In the genomic region with DNA sequence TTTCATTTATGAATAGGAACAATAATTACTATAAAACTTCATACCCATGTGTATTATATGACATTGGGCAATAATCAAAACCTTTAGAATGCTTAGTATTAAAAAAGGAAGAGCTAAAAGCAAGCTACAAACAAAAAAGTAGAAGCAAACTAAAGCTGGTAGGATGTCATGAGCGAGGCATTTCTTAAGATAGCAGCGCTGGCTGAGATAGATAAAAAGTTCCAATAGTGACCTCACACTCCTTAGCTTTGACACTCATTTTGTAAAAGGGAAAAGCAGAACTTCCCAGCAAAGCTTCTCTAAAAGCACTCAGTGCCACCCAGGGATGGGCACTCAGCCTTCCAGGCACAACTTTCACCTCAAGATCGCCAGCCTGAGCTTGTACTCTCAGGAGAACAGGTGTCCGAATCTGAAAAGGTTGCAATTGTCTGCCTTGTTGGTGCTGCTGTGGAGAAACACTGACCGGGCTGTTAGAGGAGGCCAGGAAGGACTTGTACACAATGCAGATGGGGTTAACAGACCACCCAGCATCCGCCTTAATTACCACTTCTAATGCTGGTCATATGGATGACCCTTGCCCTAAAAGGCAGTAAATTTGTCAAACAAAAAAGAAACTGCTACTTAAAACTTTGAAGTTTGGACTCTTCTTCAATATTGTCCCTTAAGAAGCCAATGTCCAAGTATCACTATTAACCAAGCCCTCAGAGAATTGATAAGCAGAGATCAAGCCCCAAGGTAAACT, we compare ENCODE assay signal across 12 mouse cellular contexts.
"Had no signal": no experiment of that assay in that cellular context is flagged by ENCODE, and none has a peak within 500 bp of the region (broad histone marks: within the 10 kb centered on the region; RNA-seq: fewer than 3 reads in every experiment).

No protein-coding gene starts in this region.

- H3K4me3 ChIP-seq: layer of hippocampus, adult 2 months; liver, embryonic 15.5 days; midbrain, embryonic 12.5 days had no signal

- H3K9me3 ChIP-seq: liver, embryonic 15.5 days; midbrain, embryonic 12.5 days had no signal

- ATAC-seq: lung, postnatal 0 days had no signal

- H3K27me3 ChIP-seq: liver, embryonic 15.5 days; midbrain, embryonic 12.5 days had no signal

- H3K36me3 ChIP-seq: liver, embryonic 15.5 days; midbrain, embryonic 12.5 days had no signal

- H3K9ac ChIP-seq: liver, embryonic 15.5 days; midbrain, embryonic 12.5 days had no signal

- H3K27ac ChIP-seq: layer of hippocampus, adult 2 months; liver, embryonic 15.5 days; midbrain, embryonic 12.5 days had no signal

- DNase-seq: kidney, postnatal 10 days; kidney, postnatal 4 days; left cerebral cortex, postnatal 4 days; lung, adult 2 months; lung, postnatal 36 days; right cerebral cortex, postnatal 14 days; thymus, postnatal 4 days had no signal

- H3K4me2 ChIP-seq: liver, embryonic 11.5 days; liver, embryonic 15.5 days; midbrain, embryonic 12.5 days had no signal
